Mouse (Mus musculus) thymus, postnatal 25 days (tissue): ENCODE measurements around the gene Sema7a.
A peak's percentile ranks its signal among the peaks of the same experiment; 100 is the strongest.

ENCODE experiments used
- DNase-seq: peaks from one replicate; pipeline ENCODE4 v3.0.0; 2022

The Sema7a gene

DNA sequence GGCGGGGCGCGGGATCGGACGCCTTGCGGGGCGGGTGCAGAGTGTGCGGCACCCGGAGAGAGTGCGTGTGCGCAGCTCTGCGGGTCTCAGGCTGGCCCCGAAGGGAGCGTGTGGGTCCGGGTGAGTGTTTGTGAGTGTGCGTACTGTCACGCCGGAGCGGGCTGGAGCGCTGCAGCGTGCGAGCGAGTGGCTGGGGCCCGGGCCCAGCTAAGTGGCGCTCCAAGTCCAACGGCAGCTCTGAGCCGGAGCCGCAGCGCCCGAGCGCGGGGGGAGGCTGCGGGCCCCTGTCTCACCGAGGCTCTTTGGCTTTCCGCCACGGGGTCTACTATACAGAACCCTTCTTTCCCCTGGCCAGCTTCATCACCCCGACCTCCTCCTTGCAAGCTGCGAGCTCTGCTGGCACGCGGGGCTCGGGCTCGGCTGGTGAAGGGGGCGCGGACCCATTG is 460 bp downstream of the Sema7a start:
- peak; percentile 60 for DNase-seq

DNA sequence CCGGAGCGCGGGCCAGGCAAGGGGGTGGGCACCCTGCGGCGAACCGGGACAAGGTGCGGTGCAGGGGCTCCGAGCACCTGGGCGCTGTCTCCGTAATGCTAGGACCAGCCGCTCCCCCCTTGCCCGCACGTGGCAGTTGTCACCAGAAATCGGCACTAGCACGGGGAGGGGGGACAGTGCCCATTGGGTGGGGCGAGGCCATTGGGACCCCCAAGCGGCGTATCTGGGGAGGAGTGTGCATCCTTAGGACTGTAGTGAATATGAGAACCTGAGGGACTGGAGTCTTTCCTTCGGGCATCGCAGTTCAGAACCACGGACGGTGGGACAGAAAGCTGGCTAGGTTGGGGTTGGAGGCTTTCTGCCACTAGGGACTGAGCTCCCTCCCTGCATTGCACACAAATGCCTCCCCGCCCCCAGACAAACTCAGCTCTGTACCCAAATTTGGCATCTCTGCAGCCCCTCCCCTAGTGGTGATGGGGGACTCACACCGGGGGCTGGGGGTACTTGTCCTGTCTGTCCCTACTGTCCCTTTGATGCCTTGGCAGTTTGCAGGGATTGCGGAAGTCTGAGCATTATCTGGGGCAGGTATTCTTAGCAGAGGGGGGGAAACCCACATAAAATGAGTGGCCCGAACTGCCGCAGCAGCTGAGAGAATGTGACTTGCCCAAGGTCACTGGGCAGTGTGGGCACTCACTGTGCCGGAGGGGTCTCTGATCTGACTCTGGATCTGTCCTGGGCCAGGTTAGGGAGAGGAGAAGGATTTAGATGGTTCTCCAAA is 1.1 kb downstream of the Sema7a start:
- DNase-seq = peak; percentile 53

DNA sequence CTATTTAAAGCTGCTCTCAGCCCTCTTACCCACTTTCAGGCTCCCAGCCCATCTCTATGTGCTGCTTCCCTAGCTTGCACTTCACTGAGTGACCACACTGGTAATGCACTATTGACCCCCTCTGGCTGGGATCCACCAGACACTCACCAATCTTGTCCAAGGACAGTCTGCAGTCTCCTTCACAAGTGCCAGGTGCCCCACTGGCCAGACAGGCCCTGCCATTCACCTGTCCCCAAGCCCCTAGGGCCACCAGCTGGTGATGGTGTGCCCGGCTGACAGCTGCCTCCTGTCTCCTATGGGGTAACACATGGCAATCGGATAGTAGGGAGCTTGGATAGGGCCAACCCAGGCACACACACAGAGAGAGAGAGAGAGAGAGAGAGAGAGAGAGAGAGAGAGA is 2.1 kb downstream of the Sema7a start:
- no peak for DNase-seq

DNA sequence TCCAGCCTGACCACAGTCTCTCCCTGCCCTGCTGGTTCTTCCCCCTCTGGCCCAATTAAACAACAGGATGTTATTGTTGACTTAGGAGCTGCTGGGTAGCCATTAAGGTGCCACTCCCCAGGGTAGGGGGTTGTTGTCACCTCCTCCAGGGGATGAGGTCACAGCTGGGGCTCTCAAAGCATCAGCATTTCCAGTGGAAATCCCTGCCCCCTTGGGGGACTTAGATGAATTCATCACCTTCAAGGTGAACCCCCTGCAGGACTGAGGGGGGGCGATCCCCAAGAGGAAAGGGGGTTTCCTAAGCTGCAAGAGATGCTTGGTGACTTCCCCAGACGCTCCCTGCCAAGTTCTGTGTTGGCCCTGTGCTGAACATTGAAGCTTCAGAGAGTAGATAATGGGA is 3.2 kb downstream of the Sema7a start:
- no peak for DNase-seq

DNA sequence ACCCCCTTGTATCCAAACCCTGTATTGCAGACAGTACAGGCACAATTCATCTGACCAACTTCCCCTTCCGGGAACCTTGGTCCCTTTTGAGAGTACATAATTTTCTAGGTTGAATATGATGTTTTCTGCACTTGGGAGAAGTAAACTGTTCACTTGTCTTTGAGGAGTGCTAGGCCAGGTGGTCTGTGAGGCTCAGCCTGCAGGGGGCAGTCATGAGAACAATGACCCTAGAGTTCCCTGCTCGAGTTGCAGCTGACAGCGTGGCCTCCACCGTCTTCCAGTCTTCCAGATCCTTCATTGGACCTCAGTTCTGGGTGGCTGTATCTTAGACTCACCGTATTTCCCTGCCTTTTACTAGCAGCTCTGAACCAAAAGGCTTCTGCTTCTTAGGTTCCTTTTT is 4.7 kb downstream of the Sema7a start:
- DNase-seq = peak; percentile 88

DNA sequence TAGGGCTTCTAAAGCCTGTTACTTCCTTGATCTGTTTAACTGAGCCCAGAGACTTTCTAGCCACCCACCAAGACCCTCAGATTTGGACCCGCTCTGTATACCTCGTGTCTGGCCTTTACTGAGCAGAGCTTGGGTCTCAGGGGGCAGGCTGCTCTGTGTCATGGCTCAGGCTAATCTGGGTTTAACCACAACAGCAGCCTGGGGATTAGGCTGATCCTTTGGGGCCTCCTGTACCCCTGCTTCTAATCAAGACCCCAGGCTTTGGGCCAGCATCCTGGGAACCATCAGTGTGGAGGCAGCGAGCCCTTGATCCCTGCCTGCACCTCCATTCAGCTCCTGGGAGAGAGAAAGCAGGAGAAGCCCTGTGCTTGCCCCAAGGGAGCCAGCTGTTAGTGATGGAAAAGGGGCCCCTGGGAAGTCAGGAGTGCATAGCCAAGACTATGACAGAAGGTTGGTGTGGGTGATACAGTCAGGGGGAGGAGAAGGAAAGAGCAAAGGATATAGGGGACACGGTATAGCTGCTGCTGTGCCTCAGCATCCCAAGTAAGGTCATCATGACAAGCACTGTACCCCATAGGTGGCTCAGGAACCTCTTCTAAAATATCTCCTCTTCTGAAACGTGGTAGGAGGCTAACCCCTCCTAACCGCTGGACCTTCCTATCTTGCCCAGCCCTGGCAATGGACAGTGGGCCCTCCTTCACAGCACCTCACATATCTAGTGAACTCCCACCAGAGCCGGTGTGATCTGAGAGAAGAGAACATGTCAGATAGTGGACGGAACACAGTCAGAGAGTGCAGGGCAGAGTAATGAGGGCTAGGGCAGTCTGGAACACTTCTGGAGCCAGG is 6.1 kb downstream of the Sema7a start:
- DNase-seq = no peak

DNA sequence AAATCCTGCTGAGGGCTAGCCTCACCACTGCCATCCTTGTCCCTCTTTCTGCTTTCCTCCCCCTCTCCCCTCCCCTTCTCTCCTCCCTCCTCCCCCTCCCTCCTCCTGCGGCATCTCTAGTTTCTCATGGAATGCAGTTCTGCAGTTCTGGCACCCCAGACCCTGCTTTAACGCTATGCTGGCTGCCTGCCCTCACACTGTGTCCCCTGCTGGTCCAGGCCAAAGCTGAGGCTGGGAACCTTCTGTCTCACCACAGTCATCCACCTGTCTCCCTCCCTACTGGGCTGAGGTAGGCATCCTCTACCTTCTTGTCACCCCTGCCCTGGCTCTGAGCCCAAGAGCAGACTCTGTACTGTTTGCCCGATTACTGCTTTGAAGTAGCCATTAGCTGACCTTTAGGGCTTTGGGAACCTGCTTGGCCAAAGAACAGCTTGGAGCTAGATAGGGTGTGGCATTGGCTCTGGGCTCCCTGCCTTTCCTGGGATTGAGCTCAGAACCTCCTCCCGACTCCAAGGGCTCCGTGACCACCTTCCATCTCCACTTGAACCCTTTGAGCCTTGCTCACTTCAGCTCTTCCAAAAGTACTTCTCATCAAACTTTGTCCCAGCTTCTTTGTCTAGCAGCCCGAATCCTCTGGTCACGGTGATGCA is 7.6 kb downstream of the Sema7a start:
- no peak for DNase-seq

DNA sequence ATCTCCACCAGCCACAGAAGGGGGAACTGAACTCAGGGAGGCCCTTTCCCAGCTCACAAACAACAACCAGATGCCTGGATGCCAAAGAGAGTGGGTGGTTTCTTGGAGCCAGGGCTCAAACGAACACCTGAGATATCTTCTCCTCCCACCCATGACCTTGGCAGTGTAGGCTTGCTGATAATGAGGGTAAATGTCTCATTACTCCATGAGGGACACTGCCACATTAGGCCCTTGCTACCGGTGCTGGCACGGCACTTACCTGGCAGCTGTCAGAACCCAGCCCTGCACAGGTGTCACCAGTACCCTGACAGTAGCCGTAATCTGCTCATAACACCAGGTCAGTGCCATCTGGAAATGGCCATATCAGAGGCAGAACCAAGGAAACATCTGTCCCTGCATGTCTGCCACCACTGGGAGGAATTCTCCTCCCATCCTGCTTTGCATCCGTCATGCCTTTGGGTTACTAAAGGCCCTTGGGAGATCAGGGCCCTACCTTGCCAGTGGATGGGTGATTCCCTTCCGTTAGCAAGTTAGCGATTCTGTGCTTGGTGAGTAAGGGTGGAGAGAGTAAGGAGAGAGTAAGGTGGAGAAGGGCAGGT is 8.5 kb downstream of the Sema7a start:
- DNase-seq = no peak

DNA sequence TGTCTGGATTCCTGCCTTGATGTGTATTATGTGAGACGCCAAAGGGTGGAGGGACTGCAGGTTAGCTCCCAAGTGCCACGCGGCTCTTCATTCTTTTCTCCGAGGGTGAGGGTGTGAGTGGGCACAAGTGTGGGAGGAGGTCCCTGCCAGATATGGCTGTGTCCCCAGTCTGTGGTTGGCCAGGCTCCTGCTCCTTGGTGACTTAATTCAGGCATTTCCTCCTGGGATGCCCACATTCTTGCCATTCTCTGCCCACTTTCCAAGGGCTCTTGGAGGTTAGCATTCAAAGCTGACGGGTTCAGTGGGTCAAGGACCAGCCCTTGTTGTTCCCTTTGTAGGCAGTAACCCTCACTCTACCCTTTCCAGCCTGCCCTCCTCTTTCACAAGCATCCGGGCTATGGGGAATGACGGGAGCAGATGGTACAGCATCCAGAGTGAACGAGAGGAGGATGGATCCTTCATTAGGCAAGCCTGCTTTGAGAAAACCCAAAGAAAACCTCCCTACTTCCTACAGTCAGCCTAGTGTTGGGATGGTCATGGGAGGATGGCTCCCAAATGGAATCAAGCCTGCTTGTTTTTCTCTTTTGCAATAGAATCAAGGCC is 9.3 kb downstream of the Sema7a start:
- no peak for DNase-seq

DNA sequence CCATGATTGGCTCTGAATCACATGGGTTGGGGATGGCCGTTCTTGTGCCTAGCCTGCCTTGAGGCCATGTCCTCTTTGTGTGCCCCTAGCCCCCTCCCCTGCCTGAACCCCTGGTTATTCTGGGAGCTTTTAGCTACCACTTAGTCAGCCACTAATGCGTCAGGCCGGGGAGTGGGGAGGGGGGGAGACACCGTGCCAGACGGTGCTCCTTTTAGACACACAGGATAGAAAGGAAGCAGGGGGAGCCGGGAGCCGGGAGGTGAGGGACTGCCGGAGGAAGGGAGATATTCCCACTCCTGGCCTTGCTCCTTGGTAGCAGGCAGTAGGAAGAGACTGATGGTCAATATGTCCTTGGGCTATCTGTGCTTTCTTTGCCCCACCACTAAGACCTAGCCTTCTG is 10.0 kb downstream of the Sema7a start:
- DNase-seq = no peak

DNA sequence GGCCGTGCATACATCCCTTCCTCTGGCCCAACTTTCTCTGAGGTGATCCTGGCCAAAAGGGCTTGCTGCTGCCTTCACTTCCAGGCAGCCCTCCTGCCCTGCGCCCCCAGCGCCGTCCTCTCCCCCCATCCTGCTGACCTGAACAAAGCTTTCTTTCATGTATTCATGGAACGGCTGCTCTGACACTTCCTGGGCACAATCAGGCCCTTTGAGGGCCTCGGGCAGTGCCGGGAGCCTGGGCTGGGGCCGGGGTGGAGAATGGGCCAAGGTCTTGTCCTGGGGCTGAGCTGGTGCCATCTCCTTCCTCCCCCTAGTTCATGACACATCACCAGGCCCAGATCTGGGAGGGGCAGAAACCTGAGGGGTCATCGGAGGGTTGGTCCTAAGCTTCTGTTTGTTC is 10.6 kb downstream of the Sema7a start:
- no peak for DNase-seq

DNA sequence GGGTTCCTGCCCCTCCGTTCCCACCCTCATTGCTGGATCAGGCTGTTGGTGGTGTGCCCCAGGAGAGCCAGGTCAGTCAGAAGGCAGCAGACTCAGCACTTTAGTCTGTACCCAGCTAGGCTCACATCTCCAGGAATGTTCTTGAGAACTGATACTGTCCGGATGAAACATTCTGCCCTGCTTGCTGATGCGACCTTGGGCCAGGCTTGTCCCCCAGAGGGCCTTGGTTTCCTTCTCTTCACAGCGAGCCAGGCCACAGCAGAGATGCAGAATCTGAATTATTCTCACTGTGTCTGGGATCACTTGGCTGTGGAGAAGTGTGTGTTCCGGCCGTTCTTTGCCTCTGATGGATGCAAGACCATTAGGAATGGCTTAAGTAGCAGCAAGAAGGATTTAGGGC is 12.1 kb downstream of the Sema7a start:
- DNase-seq = no peak

DNA sequence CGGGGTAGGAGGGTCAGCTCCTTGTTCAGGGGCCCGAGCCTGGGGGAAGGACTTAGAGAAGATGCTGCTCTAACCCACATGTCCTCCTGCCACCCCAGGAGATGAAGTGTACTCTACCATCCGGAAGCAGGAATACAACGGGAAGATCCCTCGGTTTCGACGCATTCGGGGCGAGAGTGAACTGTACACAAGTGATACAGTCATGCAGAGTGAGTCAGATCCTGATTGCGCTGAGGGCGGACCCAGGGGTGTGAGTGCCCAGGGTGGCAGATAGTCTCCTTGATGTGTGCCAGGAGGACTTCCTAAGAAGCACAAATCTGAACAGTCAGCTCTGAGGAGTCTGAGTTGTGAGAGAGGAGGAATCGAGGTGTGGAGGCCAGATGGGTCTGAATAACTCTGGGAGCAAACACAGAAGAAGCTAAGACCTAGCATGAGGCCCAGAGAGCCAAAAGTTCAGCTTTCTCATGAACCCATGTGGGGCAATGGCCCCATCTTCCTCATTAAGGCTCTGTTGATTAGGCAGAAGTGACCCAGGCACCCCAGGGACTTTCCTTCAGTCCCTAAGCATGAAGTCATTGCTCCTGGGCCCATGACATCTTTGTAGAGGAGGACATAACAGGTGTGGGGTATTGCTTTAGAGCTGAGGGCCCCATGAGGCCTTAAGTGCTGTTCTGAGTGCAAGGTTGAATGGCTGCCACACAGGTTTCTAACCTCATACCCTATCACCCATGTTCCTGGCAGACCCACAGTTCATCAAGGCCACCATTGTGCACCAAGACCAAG is 15.2 kb downstream of the Sema7a start:
- DNase-seq = peak; percentile 38

DNA sequence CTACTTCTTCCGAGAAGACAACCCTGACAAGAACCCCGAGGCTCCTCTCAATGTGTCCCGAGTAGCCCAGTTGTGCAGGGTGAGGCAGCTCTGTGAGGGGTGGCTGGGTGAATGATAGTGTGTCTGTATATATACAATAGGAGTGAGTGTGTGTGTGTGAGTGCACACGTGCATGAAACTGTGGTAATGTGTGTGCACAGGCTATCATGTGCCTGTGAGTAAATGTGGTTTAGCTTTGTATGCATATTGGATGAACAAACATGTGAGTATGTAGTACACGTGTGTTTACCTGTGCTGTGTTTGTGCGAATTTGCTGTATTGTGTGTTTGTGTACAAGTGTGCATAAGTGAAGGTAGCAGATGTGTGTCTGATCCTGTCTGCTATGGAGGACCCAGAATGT is 15.9 kb downstream of the Sema7a start:
- DNase-seq = no peak

DNA sequence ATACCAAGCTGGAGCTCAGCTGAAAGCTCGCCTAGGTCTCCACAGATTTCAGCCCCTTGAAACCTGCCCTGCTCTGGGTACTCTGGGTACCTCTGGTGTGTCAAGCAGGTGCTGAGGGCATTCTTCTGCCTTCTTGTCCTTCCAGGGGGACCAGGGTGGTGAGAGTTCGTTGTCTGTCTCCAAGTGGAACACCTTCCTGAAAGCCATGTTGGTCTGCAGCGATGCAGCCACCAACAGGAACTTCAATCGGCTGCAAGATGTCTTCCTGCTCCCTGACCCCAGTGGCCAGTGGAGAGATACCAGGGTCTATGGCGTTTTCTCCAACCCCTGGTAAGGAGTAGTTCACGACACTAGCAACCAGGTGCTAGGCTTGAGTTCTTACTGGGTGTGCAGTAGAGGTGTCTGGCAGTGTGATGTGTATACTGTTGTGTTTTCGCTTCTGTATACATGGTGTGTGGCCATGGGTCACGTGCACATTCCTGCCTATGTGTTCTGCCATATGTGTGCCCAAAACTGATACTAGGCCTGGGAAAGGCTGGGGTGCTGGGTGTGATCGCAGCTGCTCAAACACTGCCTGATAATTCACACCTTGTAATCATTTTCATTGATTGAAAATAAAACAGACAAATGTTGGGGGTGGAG is 16.4 kb downstream of the Sema7a start:
- DNase-seq = no peak

DNA sequence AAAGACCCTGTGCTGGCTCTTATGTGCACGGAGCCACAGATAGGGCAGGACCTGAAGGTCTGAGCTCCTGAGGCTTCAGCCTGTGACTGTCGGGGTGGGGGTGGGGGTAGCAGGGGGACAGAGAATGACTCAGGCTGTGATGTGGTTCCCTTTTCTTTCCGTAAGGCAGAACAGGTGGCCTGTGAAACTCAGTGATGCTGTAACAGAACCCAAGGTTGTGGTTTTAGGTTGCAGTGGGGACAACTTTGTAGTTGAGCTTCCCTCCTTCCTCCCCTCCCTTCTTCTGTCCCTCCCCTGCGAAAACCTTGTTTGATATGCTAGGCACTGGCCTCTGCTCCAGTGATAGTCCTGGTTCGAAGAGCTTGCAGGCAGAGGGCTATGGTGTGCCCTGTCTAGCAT is 16.9 kb downstream of the Sema7a start:
- peak; percentile 79 for DNase-seq

DNA sequence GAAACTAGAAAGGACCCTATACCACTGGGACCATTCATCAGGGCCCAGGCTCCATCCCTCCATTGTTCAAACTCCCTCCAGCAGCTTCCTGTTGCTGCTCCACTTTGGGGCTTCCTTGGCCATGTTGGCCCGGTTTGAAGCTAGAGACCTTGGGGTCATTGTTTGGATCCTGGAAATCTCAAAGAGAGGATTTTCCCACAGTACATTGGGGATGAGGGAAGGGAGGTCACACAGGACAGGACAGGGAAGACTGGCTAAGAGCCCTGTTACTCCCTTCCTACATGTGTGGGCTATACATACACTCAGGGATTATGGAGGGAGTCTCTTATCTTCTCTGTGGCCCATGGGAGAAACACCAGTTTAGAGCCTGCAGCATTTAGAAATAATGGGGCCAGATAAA is 18.7 kb downstream of the Sema7a start:
- DNase-seq = no peak

DNA sequence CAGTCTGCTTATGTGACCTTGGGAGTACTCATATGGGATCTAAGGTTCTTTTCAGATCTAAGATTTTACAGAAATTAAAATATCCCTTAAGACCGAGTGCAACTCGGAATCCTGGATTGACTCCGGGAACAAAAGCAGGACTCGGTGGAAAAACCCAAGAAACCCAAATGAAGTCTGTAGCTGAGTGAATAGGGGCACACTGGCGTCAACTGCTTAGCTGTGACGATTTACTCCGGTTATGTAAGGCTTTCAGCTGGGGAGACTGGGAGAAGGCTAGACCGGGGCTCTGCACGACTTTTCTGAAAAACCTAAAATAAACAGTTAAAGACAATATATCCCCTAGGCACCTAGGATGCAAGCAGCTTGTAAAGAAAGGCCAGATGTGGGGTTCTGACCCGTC is 19.5 kb downstream of the Sema7a start:
- no peak for DNase-seq

DNA sequence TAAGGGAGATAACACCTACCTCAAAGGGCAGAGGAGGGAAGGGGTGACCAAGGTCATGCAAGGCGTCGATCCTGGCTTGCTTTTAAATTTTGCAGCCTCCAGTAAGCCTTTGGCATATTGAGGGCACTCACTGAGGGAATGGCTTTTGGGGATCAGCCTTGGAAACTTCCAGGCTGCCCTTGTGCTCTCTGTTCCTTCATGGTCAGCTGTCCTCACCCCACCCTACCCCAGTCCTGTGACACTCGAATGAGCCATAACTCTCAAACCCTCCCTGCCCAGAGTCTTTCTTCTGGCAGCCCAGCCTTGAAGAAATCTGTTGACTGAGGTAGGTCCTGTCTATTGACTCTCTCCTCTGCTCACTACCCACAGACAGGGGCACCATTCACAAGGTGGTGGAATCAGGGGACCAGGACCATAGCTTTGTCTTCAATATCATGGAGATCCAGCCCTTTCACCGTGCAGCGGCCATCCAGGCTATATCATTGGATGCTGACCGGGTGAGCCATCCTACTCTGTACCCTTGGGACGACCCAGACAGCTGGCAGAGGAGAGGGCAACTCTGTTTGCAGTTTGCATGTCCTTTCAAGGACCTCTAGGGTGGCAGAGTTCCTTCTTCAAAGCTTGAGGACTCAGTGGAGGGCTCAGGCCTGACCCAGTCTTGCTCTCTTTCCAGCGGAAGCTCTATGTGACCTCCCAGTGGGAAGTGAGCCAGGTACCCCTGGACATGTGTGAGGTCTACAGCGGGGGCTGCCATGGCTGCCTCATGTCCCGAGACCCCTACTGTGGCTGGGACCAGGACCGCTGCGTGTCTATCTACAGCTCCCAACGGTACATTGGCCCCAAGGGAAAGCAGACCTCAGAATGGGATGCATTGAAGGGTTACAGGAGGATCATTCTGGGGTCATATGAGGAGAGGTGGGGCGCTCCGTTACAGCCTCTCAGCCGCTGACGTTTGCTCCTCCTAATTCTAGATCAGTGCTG is 20.3 kb downstream of the Sema7a start:
- no peak for DNase-seq

DNA sequence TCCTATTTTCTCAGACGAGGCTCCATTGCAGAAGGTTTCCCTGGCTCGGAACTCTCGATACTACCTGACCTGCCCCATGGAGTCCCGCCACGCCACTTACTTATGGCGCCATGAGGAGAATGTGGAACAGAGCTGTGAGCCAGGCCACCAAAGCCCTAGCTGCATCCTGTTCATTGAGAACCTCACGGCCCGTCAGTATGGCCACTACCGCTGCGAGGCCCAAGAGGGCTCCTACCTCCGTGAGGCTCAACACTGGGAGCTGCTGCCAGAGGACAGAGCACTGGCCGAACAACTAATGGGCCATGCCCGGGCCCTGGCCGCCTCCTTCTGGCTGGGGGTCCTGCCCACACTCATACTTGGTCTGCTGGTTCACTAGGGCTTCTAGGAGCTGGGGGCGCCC is 21.3 kb downstream of the Sema7a start:
- no peak for DNase-seq
